Mouse (Mus musculus) limb, embryonic 12.5 days (tissue): ENCODE results near the gene Dctn3. TPM values are rescaled to one million over a fixed set of nuclear protein-coding genes. Genes with fewer than 3 reads are reported as not detected.
A peak's percentile ranks its signal among the peaks of the same experiment; 100 is the strongest.
"Not testable (repeated sequence)": the region's sequence is repeated elsewhere in the genome, so short reads cannot be mapped to it uniquely, and the experiment has no call there.

Source experiments
- ATAC-seq: fragments of 200-750 bp; cut with Nextera tagmentation; 2 replicates; pipeline ENCODE4 v1.8.0; 2017; ENCODE audit warnings: low read depth, moderate TSS enrichment; ENCODE audit not compliant: insufficient number of reproducible peaks, insufficient read depth, low FRiP score, low TSS enrichment
- H3K27ac ChIP-seq: fragments of 300-500 bp; sonication (generic); 2 replicates; pipeline ENCODE4 v1.5.1; 2016; ENCODE audit warnings: mild to moderate bottlenecking, moderate library complexity
- H3K27me3 ChIP-seq: fragments of 300-500 bp; sonication (generic); 2 replicates; pipeline ENCODE4 v1.6.1; 2016; ENCODE audit warnings: mild to moderate bottlenecking, moderate library complexity
- H3K36me3 ChIP-seq: fragments of 300-500 bp; sonication (generic); 2 replicates; pipeline ENCODE4 v1.6.1; 2016; ENCODE audit warnings: mild to moderate bottlenecking, moderate library complexity
- H3K4me1 ChIP-seq: fragments of 300-500 bp; sonication (generic); replicated peaks from 2 replicates; pipeline ENCODE4 v1.6.1; 2016
- H3K4me2 ChIP-seq: fragments of 300-500 bp; sonication (generic); 2 replicates; pipeline ENCODE4 v1.6.1; 2016; ENCODE audit warnings: mild to moderate bottlenecking, moderate library complexity
- H3K4me3 ChIP-seq: fragments of 300-500 bp; sonication (generic); replicated peaks from 2 replicates; pipeline ENCODE4 v1.5.1; 2016; ENCODE audit warnings: mild to moderate bottlenecking
- H3K9ac ChIP-seq: fragments of 300-500 bp; sonication (generic); replicated peaks from 2 replicates; pipeline ENCODE4 v1.6.1; 2016; ENCODE audit warnings: mild to moderate bottlenecking, moderate library complexity
- H3K9me3 ChIP-seq: fragments of 300-500 bp; sonication (generic); 2 replicates; pipeline ENCODE4 v1.6.1; 2016; ENCODE audit warnings: mild to moderate bottlenecking, moderate library complexity
- WGBS: fragments of 180-500 bp; shearing (Covaris S2); methylation state at CpG from one replicate; pipeline ENCODE4 v1.1.7; 2016; 5-methylcytosine and 5-hydroxymethylcytosine counted together
- polyA plus RNA-seq: library from polyadenylated mRNA; unstranded; fragments of >200 nt; fragmentation: Nextera tagmentation; extraction: Ambion mirVana; gene quantifications from 2 replicates; pipeline ENCODE4 v1.2.1, GENCODE M21; 2016

The Dctn3 gene
- polyA plus RNA-seq, 1 experiment from 2014 or later = 104 TPM

GRCm38 (mm10) chr4:41696930-41697841, 25.8 kb downstream of the Dctn3 start, which contains the start of gene Cntfr:
Cntfr (minus strand) TSS chr4:41697089.
- H3K36me3 ChIP-seq, H3K4me3 ChIP-seq, H3K4me1 ChIP-seq, ATAC-seq, H3K9ac ChIP-seq, H3K27ac ChIP-seq, H3K9me3 ChIP-seq: not testable (repeated sequence)
- Histone ChIP-seq H3K4me2 (peak within 1 kb of the TSS; percentile 41; the same call in 1 of the 2 replicates), H3K27me3 (peaks cover 26% of the 10 kb centered on the region)
- WGBS = 5% methylated on average over 30 of the region's 40 CpGs

- not testable (repeated sequence) for H3K4me3 ChIP-seq, H3K9ac ChIP-seq, H3K36me3 ChIP-seq, H3K4me2 ChIP-seq, H3K4me1 ChIP-seq, H3K27ac ChIP-seq, H3K9me3 ChIP-seq, ATAC-seq
- WGBS = 3% methylated on average over 12 of the region's 15 CpGs
- H3K27me3 ChIP-seq = peaks cover 26% of the 10 kb centered on the region
Measured at GRCm38 (mm10) chr4:41696452-41696851, 26.5 kb downstream of the Dctn3 start.

DNA sequence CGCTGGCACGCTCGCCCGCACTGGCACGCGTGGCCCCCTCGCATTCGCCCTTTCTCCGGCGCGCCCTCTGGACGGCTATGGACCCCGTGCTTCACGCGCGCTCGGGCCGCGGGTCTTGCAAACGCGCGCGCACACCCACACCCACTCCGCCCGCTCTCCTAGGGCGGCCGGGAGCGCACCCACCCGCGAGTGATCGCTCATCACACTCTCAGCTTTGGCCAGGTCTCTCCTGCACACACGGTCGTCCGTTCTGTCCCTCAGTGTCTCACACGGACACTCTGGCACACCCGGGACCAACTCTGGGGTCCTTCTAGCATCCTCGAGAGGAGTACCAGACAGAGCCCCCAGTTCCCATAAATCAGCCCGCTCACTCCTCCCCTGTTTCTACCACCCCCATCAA, 27.2 kb downstream of the Dctn3 start:
- H3K4me1 ChIP-seq, H3K9me3 ChIP-seq, H3K36me3 ChIP-seq, ATAC-seq, H3K9ac ChIP-seq, H3K27ac ChIP-seq: not testable (repeated sequence)
- WGBS = under 1% methylated on average over 18 of the region's 38 CpGs
- peaks cover 26% of the 10 kb centered on the region for H3K27me3 ChIP-seq
- peak overlapping the region; percentile 41; the same call in 1 of the 2 replicates for H3K4me2 ChIP-seq
- 0 out of 2 replicates have a peak overlapping the region, but pooled peaks have one; percentile 12 for H3K4me3 ChIP-seq

DNA sequence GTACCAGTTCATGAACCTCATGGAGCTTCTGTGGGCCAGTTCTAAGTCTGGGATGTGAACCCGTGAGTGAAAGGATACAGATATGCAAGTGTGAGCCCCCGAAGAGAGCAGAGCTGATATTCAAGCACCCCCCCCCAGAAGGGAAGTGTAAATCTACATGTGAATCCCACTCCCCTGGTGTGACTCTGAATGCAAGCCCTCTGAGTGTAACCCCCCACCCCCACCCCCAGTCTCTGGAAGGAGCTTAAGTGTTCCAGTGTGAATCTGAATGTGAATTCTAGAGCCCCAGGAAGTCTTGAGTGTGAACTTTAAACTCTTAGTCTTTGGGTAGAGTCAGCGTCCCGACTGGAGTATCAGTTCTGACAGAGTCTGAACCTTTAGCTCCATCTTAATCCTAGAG, 29.5 kb downstream of the Dctn3 start:
- H3K27me3 ChIP-seq = peaks cover 26% of the 10 kb centered on the region
- H3K4me2 ChIP-seq, H3K36me3 ChIP-seq, H3K4me3 ChIP-seq, H3K27ac ChIP-seq, H3K9ac ChIP-seq, ATAC-seq, H3K9me3 ChIP-seq, H3K4me1 ChIP-seq: not testable (repeated sequence)
- 18% methylated on average over 4 of the region's 4 CpGs for WGBS

DNA sequence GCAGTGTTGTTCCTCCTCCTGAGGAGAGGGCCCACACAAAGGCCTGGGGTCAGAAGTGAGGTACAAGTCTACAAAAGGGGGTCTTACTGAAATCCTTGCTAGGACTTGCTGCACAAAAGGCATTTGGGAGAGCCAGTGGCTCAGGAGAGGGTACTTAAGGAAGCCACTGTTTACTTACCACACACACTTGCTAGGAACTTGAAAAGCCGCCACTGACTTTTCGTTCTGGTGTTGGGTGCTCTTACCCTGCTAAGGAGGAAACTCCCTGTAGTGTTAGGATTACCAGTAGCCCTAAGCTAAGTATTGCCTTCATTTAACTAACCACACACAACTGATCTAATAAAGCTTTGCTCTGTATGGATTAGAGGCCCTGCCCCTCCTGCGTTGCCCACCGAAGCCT, 33.0 kb downstream of the Dctn3 start:
- H3K27ac ChIP-seq, H3K36me3 ChIP-seq, ATAC-seq, H3K9me3 ChIP-seq, H3K4me1 ChIP-seq, H3K4me3 ChIP-seq, H3K4me2 ChIP-seq, H3K9ac ChIP-seq: not testable (repeated sequence)
- peaks cover 28% of the 10 kb centered on the region for H3K27me3 ChIP-seq
- no CpG with 5 or more reads among the region's 4 CpGs for WGBS

DNA sequence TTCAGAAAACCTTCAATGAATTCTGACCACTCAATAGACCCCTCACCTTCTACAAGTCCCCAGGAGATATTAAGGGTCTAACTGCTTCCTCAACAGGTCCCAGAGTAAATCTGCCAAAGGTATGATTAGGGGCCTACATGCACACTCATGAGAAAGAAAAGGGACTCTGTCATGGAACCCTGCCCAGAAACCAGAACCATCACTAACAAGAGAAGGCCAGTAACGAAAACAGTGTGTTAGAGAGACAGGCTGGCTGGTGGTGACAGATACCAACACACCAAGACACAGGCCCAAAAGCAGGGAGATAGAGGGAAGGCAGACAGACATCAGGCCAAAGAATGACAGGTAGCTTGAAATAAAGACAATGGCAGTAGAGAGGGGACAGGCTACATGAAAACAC, 34.4 kb downstream of the Dctn3 start:
- 64% methylated on average over 1 of the region's 1 CpGs for WGBS
- ATAC-seq, H3K4me3 ChIP-seq, H3K9me3 ChIP-seq, H3K4me1 ChIP-seq, H3K4me2 ChIP-seq, H3K9ac ChIP-seq, H3K36me3 ChIP-seq, H3K27ac ChIP-seq: not testable (repeated sequence)
- peaks cover 35% of the 10 kb centered on the region for H3K27me3 ChIP-seq

- not testable (repeated sequence) for H3K9me3 ChIP-seq, ATAC-seq, H3K4me3 ChIP-seq, H3K4me2 ChIP-seq, H3K27ac ChIP-seq, H3K4me1 ChIP-seq, H3K36me3 ChIP-seq, H3K9ac ChIP-seq
- WGBS = 59% methylated on average over 10 of the region's 10 CpGs
- peaks cover 45% of the 10 kb centered on the region for H3K27me3 ChIP-seq
Measured at GRCm38 (mm10) chr4:41685882-41686492, 37.0 kb downstream of the Dctn3 start.

- not testable (repeated sequence) for H3K27ac ChIP-seq, ATAC-seq, H3K9me3 ChIP-seq, H3K4me3 ChIP-seq, H3K4me2 ChIP-seq, H3K36me3 ChIP-seq, H3K9ac ChIP-seq
- Histone ChIP-seq H3K4me1 (peaks cover 10% of the 10 kb centered on the region), H3K27me3 (peaks cover 54% of the 10 kb centered on the region)
- WGBS = 1% methylated on average over 14 of the region's 14 CpGs
Measured at GRCm38 (mm10) chr4:41684931-41685453, 38.0 kb downstream of the Dctn3 start.

DNA sequence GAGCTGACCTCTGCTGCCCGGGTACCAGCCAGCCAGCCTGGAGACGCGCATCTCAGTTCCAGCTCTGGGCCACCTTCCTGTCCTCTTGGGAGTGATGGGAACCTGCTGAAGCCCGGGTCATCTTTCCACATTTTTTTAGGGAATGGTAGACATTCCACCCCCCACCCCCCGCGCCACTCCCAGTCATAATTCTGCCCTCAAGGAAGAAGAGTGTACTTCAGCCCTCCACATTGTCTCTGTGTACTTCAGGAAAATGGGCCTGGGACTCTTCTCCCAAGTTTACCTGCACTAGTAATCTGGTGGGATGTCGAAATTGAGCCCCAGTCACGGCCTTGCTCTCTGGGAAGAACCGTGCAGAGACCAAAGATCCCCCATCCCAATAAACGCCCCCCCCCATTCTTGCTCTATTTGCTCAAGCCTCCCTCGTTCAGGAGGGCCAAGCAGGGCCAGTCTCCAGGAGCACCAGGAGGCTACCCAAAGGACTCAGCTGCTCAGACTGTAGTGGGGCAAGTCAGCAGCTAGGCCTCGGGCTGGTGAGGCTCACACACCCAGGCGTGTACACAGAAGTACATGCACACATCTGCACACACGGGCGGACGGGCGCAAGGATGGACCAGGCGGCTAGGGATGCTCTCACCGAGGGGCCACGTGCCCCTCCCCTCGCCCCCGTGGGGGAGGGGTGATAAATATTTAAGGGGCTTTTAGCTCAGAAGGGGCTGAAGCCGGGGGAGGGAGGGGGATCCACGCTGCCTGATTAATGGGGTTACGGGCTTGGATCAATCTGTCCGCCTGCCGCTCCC, 38.6 kb downstream of the Dctn3 start:
- not testable (repeated sequence) for H3K27ac ChIP-seq, H3K36me3 ChIP-seq, H3K9ac ChIP-seq, ATAC-seq, H3K9me3 ChIP-seq
- peaks cover 61% of the 10 kb centered on the region for H3K27me3 ChIP-seq
- 3% methylated on average over 26 of the region's 27 CpGs for WGBS
- peak overlapping the region; percentile 42 for H3K4me2 ChIP-seq
- 0 out of 2 replicates have a peak overlapping the region, but pooled peaks have one; percentile 4 for H3K4me3 ChIP-seq
- peaks cover 17% of the 10 kb centered on the region for H3K4me1 ChIP-seq

- H3K9ac ChIP-seq, H3K36me3 ChIP-seq, H3K9me3 ChIP-seq, ATAC-seq, H3K27ac ChIP-seq: not testable (repeated sequence)
- 0% methylated on average over 2 of the region's 27 CpGs for WGBS
- H3K4me2 ChIP-seq = peak overlapping the region; percentile 47
- peaks cover 68% of the 10 kb centered on the region for H3K27me3 ChIP-seq
- H3K4me1 ChIP-seq = peaks cover 21% of the 10 kb centered on the region
- peak overlapping the region; percentile 27; the same call in 1 of the 2 replicates for H3K4me3 ChIP-seq
Measured at GRCm38 (mm10) chr4:41683303-41683702, 39.7 kb downstream of the Dctn3 start.

DNA sequence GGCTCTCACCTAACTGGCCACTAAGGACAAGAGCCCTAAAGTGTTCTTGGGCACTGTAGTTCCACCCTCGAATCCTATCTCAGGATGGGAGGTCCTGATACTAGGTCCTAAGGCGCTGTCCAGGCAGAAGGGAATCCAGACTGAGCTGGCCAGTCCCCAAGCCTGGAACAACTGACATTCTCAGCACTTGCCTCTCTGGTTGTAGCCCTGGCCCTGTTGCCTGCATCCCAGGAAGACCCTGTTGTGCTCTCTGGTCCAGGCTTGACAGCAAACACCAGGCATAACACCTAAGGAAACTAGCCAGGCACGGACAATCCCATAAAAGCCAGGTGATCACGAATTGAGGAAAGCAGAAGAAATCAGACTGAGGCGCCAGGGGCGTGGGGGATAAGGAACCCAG, 40.2 kb downstream of the Dctn3 start:
- Histone ChIP-seq H3K4me2 (no peak overlapping the region), H3K9ac (no peak overlapping the region), H3K4me3 (no peak overlapping the region), H3K27me3 (peaks cover 73% of the 10 kb centered on the region), H3K4me1 (peaks cover 21% of the 10 kb centered on the region), H3K36me3 (no peaks in the 10 kb centered on the region), H3K27ac (0 out of 2 replicates have a peak overlapping the region, but pooled peaks have one; percentile 23), H3K9me3 (no peaks in the 10 kb centered on the region)
- WGBS = 13% methylated on average over 6 of the region's 6 CpGs
- no peak for ATAC-seq
